Mouse (Mus musculus) erythroblast, embryonic 14.5 days (primary cell): ENCODE measurements around the gene Xrcc5.

Experiments
- GATA1 ChIP-seq: IDR thresholded peaks from 2 replicates; pipeline ENCODE4 v1.6.1; 2012; ENCODE audit warnings: low read length, inconsistent platforms, mixed read lengths
- TAL1 ChIP-seq: IDR thresholded peaks from 3 replicates; pipeline ENCODE4 v1.6.1; 2012; ENCODE audit warnings: low read length, inconsistent platforms, mixed read lengths

GRCm38 (mm10) chr1:72316409-72316808, 9.2 kb downstream of the Xrcc5 start:
- TF ChIP-seq GATA1 (no peak), TAL1 (no peak)
